Mouse (Mus musculus) lung, postnatal 25 days (tissue): ENCODE data around the gene Efhd1.
A peak's percentile ranks its signal among the peaks of the same experiment; 100 is the strongest.

Source experiments
- DNase-seq: peaks from one replicate; pipeline ENCODE4 v3.0.0; 2022; ENCODE audit warnings: low spot score

Gene Efhd1

DNA sequence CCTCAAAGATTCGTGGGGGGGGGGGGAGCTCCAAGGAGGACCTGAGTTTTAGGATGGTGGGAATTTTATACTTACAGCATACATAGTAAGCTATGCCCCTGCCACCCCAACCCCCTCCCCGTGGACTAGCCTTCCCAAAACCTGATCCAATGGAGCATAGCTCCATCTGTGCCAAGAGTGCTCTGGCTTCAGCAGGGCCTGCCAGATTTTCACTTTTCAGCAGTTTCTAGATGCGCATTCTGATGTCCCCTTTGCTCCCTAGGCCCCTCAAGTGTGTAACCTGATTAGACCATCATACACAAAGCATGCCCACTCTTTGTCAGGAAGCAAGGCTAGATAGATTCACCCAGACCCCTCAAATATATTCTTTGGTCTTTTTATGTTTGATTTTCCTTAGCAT, 6.0 kb downstream of the Efhd1 start:
- no peak for DNase-seq

DNA sequence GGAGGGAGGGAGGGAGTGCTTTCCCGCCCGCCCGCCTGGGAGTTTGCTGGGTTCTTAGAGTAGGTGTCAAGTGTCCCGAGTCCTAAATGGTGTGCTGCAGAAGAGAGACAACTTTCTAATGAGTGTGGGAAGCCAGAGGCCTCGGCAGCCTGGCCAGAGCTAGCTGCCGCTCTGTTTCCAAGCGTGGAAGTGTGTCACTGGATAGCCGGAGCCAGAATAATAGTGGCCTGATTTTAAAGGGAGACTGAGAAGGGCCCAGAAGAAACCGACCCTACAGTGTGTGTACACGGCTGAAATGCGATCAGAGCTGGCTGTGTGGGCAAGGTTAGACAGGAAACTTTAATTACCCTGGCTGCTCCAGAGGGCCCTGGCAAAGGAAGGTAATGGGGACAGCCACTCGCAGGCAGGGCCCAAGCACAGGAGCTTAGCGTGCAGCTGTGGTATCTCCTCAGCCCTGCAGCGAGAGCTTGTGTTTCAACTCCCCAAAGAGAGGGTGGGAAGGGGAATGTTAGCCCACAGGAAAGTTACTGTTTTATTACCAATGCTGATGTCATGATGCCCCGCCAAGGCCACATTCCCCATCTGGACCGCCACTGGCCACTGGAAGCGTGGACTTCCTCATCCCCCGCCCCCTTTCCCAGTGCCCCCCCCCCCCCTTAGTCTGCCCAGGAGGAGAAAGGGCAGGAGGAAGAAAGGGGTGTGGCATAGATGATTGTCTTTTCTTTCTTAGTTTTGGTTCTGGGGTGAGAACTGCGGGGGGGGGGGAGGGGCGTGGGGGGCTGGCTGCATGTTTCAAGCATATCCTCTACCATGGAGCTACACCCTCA, 6.7 kb downstream of the Efhd1 start:
- no peak for DNase-seq

DNA sequence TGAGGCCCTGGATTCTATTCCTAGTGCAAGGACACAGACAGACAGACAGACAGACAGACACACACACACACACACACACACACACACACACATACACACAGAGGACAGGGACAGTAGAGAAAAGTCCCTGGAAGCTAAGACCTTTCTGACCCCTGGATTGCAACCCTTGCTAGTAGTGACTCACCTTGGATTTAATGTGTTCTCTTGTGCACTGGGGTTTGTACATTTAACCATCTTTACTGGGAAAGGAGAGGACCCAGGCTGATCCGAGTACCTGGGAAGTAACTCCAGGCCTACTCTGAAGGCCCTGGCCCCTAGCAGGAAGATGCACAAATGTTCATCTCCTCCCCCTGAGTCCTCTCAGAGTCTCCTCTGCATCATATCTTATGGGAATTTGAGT, 7.4 kb downstream of the Efhd1 start:
- DNase-seq: no peak

DNA sequence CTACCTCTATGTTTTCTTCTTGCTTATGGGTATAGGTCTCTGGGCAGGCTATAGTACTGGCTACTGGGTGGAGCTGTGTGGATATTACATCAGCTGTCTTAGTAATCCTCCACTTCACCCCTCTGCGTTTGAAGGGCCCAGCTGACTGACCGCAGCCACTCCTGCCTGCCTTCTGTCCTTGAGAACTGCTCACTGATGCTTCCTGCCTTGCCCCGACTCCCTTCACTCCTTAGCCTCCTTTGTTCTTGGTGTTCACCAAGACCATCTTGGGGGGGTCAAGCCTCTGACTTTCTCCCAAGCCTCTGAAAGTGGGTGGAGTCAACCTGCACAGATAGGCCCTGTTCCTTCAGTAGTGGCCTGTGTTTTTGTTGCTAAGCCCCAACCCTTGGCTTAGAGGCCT, 8.3 kb downstream of the Efhd1 start:
- no peak for DNase-seq

DNA sequence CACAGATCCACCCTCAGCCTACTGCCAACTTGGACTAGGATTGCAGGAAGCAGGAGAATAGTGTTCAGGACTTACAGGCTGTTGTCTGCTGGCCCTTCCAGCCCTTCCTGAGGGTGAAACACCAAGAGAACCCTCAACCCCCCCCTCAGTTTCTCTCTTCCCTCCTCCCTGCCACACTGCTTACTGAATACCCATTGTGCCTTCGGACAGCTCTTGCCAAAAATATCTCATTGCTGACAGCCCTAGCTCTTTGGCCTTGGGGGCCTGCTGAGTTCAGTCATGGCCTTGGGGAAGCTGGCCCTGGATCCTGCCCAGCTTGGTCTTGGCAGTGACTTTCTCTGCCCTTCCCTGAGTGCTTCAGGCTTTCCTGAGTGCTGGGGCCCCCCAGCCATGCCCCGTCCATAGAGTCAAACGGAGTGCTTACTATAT, 9.4 kb downstream of the Efhd1 start:
- DNase-seq: peak; percentile 7

DNA sequence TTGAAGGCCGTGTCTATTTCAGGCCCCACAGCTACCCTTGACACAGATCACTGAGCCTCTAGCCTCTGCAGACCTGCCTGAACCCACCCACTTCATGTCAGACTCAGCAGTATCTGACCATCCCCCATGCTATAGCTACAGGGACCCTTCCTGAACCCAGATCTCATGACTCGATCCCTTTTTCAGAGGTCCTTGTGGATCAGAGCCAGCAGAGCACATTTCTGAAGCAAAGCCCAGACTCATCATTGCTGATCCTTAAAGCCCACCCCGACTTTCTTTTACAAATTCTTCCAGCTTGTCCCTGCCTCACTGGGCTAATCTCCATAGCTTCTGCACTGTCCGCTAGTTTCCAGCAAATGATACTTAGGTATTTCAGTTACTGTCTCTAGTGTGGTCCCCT, 10.0 kb downstream of the Efhd1 start:
- no peak for DNase-seq

DNA sequence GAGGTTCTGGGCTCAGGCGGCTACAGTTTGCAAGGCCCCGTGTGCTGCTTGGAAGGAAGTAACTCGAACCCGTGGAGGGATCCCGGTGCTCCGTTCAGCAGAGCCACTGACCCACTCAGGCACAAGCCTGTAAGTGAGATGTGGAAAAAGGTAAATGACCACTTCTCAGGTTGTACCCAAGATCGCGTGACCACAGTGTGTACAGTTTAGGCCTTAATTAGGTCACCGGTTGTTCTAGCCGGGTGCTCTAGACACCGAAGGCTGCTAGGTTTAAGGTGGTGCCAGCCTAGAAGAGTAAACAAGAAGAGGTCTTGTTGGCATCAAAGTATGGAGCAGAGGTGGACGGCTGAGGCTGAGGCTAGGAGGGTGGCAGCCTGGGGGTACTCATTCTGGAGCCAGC, 11.0 kb downstream of the Efhd1 start:
- no peak for DNase-seq

DNA sequence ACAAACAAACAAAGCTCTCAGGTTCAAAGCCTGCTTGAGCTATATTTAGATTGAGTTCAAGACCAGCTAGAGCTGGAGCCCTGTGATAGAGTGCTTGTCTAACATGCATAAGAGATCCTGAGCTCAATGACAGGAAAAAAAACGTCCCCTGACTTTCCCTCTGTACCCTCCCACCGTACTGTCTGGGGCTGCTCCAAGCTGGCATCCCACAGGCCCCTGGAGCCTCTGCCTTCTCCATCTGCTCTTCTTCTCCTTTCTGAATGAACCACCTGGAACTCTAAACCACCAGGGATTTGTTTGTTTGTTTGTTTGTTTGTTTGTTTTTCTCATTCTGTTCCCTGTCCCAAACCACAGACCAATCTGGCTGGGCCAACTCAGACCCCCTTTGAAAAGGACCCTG, 11.9 kb downstream of the Efhd1 start:
- DNase-seq: no peak

DNA sequence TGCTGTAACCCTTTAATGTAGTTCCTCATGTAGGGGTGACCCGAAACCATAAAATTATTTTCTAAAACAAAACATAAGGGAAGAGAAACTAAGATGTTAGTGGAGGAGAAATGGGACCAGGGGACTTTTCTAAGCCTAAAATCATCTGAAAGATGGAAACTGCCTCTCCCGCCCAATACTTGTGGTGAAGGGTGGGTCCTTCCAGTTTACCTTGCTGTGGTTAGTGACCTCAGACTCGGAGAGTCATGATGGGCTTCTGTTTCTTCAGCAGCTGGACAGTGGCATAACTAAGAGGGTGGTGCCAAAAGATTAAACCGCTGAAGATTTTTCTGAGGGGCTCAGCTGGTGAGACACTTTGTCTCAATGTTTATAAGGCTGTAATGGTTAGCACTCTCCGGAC, 16.1 kb downstream of the Efhd1 start:
- no peak for DNase-seq

DNA sequence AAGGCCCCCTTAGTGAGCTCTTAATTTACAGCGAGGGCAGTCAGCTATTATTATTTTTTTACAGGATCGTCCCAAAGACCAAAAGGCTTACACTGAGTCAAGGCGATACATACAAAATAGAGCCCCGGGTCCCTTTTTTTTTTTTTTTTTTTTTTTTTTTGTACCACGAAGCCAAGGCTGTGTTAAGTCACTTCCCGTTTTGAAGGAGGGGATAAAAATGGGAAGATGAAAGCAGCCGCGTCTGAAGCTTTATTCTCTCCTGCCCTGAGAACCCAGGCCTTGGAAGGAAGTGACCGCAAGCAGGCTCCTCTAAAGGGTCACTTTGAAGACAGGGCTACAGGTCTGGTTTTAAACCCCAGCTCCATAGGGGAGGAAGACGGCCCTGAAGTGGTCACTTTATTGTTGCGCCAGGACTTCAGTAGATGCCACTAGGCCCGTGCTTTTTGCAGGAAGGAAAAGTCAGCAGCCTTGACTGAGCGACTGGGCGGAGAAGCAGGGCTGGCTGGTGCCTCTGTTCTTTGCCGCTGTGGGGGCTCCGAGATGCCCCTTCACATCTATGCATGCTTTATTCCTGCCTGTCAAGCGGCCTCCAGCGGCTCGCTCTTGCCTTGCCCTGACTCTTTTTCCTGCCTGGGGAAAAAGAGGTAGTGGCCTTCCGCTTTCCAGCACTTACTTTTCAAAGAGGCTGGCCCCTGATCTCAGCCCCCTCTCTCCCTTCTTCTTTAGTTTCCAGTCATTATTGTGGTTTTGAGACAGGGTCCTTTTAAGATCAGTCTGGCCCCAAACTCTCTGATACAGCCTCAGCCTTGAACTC, 17.6 kb downstream of the Efhd1 start:
- DNase-seq: no peak

DNA sequence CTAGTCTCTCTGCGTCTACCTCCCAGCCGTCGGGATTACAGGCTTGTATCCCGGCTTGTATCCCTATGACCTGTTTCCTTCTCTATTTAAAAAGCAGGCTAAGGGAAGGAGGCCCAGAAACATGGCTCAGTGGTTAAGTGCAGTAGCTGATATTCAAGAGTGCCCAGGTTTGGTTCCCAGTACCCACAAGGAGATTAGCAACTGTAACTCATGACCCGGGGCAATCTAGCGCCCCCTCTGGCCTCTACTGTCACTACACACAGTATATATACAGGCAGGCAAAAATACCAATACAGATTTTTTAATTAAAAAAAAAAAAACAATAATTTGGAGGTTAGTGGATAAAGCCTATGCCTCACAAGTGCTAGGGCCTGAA, 18.2 kb downstream of the Efhd1 start:
- DNase-seq: no peak

DNA sequence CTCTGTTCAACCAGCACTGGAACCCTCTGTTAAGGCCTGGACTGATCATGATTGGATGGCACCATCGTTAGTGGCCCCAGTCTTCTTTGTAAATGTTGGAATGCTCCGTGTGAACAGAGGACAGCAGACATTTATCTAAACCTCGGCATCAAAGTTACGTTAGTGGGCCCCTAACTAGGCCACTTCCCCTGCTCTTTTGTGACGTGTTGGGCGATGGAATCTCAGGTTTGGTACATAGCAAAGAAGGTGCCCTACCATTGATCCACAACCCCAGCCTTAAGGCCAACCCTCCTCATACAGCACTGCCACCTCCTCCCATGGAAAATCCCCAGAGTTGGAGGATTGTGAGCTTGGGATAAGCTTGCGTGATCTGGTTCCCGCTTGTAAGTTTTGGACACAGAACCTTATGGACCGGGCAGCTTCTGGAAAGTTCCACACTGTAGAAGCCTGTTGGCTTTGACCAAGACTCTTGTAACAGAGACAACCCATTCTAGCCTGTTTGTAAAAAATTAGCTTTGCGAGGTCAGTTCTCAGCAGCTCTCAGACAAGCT, 19.3 kb downstream of the Efhd1 start:
- no peak for DNase-seq

DNA sequence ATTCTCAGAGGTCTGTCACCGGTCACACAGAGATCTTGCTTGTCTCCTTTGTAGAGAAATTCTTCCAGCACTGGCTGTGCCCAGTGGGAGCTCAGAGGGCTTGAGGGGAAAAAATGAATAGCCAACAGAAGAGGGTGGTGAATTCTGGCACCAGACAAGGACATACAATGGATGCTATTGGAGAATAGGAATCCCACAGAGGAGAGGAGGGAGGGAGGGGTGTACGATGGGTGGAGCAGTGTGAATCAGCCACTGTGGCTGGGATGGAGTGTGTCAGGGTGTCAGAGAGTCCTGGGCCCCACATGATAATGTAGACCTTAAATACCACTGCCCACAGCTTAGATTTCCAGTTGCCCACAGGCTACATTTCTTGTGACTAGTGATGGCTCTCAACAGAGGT, 22.9 kb downstream of the Efhd1 start:
- no peak for DNase-seq

DNA sequence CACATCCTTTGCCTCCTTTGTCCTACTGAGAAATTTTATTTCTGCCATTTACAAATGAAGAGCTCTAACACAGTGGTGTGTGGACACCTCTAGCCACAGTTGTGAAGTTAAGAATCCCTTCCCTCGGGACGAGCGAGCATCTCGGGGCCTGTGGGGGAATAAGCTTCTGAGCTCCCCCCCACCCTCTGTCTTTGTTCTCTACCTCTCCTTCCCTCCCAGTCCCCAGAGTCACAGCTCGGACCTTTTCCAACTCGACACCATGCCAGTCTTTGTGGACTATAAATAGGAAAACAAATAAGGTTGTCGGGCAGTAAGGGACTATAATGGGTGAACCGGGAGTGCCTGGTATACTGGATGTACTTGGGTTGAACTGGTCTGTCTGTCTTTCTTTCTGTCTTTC, 27.3 kb downstream of the Efhd1 start:
- DNase-seq: no peak

DNA sequence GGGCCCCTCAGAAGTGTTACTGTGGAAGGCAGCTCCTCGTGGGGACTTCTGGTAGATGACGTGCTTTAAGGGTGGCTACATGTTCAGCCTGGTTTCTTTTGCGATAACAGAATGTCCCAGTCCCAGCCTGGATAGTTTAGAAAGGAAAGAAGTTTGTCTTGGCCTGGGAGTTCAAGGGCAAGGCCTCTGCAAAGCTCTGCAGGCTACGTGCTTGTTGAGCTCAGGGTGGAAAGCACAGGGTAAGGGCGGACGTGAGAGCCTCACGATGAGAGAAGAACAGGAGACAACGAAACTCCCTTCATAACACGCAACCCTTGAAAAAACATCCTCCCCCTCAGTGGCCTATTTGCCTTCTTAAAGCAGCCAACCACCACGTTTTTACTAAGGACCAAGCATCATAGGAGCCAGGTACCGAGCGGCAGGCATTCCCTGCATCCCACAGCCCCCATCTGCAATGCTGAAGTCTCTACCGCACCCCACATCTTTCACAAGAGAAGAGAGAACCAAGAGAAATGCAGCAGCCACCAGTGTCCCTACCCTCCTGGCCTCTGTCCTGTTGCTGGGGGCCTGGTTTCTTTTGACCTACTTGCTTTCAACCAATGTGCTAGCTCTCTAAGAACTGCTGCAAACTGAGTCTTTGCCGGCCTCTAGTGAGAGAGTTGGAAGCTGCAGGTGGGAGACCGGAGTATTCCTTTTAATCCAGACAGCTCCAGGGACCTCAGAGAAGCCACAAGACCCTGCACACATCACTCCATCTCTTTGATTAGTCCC, 28.4 kb downstream of the Efhd1 start:
- DNase-seq: no peak

DNA sequence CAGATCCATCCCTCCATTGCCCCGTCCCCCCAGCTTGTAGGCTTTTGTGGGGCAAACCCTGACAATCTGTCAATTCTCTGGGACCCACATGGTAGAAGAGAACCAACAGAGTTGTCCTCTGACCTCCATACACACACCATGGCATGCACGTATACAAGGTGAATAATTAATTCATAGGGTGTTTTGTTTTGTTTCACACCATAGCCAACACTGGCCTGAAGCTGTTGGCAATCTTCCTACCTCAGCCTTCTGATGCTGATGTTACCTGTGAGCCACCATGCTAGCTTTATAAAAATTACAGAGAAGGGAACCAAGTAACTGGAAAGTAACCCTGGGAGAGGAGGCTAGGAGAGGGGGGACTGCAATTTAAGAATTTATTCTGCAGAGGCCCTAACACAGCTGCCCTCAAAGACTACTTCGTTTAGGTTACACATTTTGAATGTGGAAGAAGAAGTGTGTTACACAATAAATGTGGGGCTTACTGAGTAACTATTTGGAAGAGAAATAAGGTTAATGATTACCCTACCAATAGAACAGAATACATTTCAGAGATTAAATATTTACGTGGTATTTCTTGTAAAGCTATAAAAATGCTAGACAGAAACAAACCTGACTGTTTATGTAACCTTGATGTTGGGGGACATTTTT, 30.0 kb downstream of the Efhd1 start:
- DNase-seq: no peak

DNA sequence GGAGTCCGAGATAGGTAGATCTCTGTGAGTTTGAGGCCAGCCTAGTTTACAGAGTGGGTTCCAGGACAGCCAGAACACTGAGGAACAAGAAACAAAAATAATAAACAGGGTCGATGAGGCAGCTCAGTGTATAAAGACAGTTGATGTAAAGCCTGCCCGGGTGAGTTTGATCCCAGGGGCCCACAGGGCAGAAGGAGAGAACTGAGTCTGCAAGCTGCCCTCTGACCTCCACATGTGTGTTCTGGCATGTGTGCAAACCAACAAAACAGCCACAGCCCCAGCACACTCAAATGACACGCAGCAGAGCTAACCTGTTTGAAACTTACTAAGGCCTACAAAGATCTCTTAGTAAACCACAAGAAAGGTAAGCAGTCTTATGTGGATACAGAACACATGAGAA, 30.8 kb downstream of the Efhd1 start:
- DNase-seq: no peak

DNA sequence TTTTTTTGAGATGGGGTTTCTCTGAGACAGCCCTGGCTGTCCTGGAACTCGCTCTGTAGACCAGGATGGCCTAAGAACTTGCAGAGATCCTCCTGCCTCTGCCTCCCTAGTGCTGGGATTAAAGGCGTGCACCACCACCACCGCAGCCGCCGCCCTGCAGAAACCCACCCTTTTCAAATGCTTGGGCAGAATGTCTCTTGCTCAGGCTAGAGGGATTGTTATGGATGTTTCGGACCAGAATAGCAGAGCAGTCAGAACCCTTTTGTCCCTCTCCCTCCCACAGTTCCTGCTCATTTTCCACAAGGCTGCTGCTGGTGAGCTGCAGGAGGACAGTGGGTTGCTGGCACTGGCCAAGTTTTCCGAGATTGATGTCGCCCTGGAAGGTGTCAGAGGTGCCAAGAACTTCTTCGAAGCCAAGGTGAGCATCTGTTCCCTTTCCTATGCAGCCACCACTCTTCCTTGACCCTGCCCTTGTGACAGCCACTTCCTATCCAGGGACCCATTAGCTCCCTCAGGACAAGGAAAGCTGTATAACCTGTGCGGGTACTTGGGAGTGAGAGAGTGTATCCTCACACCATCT, 33.3 kb downstream of the Efhd1 start:
- no peak for DNase-seq

DNA sequence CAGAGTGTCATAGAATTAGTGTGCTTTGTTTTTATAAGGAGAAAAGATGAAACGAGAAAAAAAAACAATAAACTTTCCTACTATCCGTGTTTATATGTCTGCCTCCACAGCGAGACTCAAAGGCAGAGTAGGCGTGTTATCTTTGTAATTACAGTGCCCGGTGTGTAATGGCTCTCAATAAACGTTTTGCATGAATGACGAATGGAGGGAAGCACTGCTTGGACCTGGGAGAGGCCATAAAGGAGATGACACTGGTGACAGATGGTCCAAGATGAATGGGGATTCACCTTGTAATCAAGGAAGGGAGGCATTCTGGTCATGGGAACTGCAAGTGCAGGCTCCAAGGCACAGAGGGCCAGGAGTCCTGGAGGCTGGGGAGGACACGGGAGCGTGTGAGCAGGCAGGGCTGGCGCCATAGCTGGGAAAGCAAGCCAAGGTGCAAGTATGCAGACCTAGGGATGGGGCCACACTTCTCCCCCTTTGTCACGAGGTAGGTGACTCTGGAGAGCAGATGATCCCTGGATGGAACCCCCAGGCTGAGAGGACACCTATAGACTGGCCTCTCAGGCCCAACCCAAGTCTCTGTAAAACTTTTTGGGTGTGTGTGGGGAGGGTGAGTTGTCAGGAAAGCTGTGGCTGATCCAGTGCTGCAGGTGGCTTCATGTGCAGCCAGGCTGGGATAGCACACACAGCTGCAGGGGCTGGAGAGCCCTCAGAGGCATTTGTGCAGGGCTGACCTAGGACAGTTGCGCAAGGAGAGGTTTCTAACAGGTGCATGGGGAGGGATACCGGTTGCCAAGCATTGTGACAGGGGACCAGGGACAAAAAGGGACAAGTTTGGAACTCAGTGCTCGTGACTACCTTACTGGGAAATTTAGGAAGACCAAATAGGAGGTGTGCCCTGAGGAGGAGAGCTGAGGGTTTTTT, 36.5 kb downstream of the Efhd1 start:
- no peak for DNase-seq

DNA sequence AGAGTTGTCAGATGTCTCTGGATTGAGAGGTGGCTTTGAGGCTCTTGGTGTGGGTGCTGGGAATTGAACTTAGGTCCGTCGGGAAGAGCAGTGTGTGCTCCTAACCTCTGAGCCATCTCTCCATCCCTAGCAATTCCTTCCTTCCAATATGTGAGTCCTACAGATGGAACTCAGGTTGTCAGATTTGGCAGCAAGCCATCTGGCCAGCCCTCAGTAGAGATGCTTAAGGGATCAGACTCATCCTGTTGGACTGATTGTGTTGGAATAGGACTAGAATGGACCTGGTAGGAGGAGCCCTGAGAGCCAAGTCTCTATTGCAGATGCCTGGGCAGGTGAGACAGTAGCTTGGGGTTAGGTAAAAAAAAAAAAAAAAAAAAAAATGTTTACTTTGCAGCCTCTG, 37.8 kb downstream of the Efhd1 start:
- DNase-seq: no peak

DNA sequence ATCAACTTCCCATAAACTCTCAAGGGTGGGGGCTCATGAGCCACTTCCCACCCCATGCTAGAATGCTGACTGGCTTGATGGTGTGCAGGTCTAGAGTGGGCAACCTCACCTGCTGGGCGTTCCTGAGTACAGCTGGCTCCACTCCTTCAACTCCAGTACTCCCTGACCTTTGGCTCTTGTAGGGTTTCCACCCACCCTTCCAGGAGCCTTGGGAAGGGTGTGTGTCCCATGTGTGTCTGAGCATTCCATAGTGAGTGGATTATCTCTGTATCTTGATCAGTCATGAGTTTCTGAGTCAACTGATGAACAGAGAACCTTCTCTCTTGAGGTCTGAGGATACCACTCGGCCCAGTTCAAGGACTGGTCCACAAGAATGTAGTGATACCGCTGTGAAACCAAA, 44.8 kb downstream of the Efhd1 start:
- no peak for DNase-seq
